Comparison of ENCODE assay signal across 8 mouse cellular contexts in genomic region chr4:136177244-136177611, GRCm38 (mm10). TPM values are rescaled to one million over a fixed set of nuclear protein-coding genes. Genes with fewer than 3 reads are reported as not detected.
DNase-seq lines count a peak whose midpoint lies in the region; ATAC-seq lines count a peak whose summit lies in the region.

No protein-coding gene starts in this region.

- 32% methylated on average over 8 of the region's 8 CpGs for WGBS in lung, embryonic 15.5 days
- WGBS in forebrain, embryonic 12.5 days, result 56% methylated on average over 8 of the region's 8 CpGs
- 36% methylated on average over 8 of the region's 8 CpGs for WGBS in kidney, embryonic 15.5 days

- no peak overlapping the region for H3K4me3 ChIP-seq in lung, embryonic 15.5 days
- no peak overlapping the region for H3K4me3 ChIP-seq in forebrain, embryonic 12.5 days (replicated peaks)
- no peak overlapping the region for H3K4me3 ChIP-seq in kidney, embryonic 15.5 days (replicated peaks)

- H3K4me2 ChIP-seq in lung, embryonic 15.5 days, result peak overlapping the region; percentile 24; the same call in 1 of the 2 replicates
- peak overlapping the region; percentile 19 for H3K4me2 ChIP-seq in forebrain, embryonic 12.5 days
- H3K4me2 ChIP-seq in kidney, embryonic 15.5 days, result 0 out of 2 replicates have a peak overlapping the region, but pooled peaks have one; percentile 1

- H3K9ac ChIP-seq in lung, embryonic 15.5 days, result no peak overlapping the region
- H3K9ac ChIP-seq in forebrain, embryonic 12.5 days, result peak overlapping the region; percentile 5; the same call in 1 of the 2 replicates
- H3K9ac ChIP-seq in kidney, embryonic 15.5 days, result no peak overlapping the region

- no peaks in the 10 kb centered on the region for H3K9me3 ChIP-seq in lung, embryonic 15.5 days
- H3K9me3 ChIP-seq in forebrain, embryonic 12.5 days, result no peaks in the 10 kb centered on the region
- H3K9me3 ChIP-seq in kidney, embryonic 15.5 days (replicated peaks), result no peaks in the 10 kb centered on the region

- peak overlapping the region; percentile 90 for H3K27ac ChIP-seq in lung, embryonic 15.5 days
- H3K27ac ChIP-seq in forebrain, embryonic 12.5 days, result peak overlapping the region; percentile 75
- H3K27ac ChIP-seq in kidney, embryonic 15.5 days, result peak overlapping the region; percentile 74

- DNase-seq in lung, postnatal 36 days, result no peak
- peak; percentile 46 for DNase-seq in skeletal muscle tissue, adult 2 months (ENCODE audit: low read depth, low spot score)
- DNase-seq in urinary bladder, postnatal 36 days (ENCODE audit: low spot score in 2 of 2), result no peak
- DNase-seq in left cerebral cortex, postnatal 25 days (ENCODE audit: low spot score in 2 of 2), result no peak
- DNase-seq in gastrocnemius, postnatal 36 days, result no peak

- no peaks in the 10 kb centered on the region for H3K27me3 ChIP-seq in lung, embryonic 15.5 days
- H3K27me3 ChIP-seq in forebrain, embryonic 12.5 days, result no peaks in the 10 kb centered on the region
- H3K27me3 ChIP-seq in kidney, embryonic 15.5 days, result no peaks in the 10 kb centered on the region

- H3K36me3 ChIP-seq in lung, embryonic 15.5 days, result no peaks in the 10 kb centered on the region
- no peaks in the 10 kb centered on the region for H3K36me3 ChIP-seq in forebrain, embryonic 12.5 days (replicated peaks)
- H3K36me3 ChIP-seq in kidney, embryonic 15.5 days, result peaks cover 4% of the 10 kb centered on the region; the same call in 1 of the 2 replicates

- peaks cover 86% of the 10 kb centered on the region for H3K4me1 ChIP-seq in lung, embryonic 15.5 days
- H3K4me1 ChIP-seq in forebrain, embryonic 12.5 days, result peaks cover 78% of the 10 kb centered on the region
- H3K4me1 ChIP-seq in kidney, embryonic 15.5 days, result peaks cover 75% of the 10 kb centered on the region

- intact Hi-C loops in left cerebral cortex, postnatal 25 days (cut with DNase I), result no loop called here
- intact Hi-C loops in gastrocnemius, postnatal 36 days (cut with DNase I), result no loop called here

- no peak for ATAC-seq in lung, embryonic 15.5 days (ENCODE audit: borderline replicate concordance, extremely low read depth, low FRiP score, low TSS enrichment)
- no peak for ATAC-seq in forebrain, embryonic 12.5 days (ENCODE audit: low FRiP score)
- ATAC-seq in kidney, embryonic 15.5 days (replicated peaks; ENCODE audit: low FRiP score), result no peak

RNA-seq across cellular contexts. Expression of gene E2f2, which starts 5.0 kb away (rescaled TPM):
- polyA plus RNA-seq in lung, embryonic 15.5 days (2015; fragmentation: Nextera tagmentation; extraction: Ambion mirVana), result 13.7 and 16.1 TPM in 2 replicates
- 13.4 and 14.6 TPM in 2 replicates for polyA plus RNA-seq in forebrain, embryonic 12.5 days (2016; fragmentation: Nextera tagmentation; extraction: Ambion mirVana)
- polyA plus RNA-seq in kidney, embryonic 15.5 days (2015; fragmentation: Nextera tagmentation; extraction: Ambion mirVana), result 9.7 and 10.5 TPM in 2 replicates
- 1 to 10 TPM in 1 of 2 experiments, under 1 TPM in 1; 0.66 to 1.2 TPM for total RNA-seq in left cerebral cortex, postnatal 25 days (2021)
- total RNA-seq in gastrocnemius, postnatal 36 days (2021), result 1 to 10 TPM; 1.3 to 1.9 TPM

RNA-seq across cellular contexts. Expression of gene Asap3, which starts 28.9 kb away (rescaled TPM):
- 6.5 and 8.1 TPM in 2 replicates for polyA plus RNA-seq in lung, embryonic 15.5 days (2015; fragmentation: Nextera tagmentation; extraction: Ambion mirVana)
- 5.9 and 6.4 TPM in 2 replicates for polyA plus RNA-seq in forebrain, embryonic 12.5 days (2016; fragmentation: Nextera tagmentation; extraction: Ambion mirVana)
- polyA plus RNA-seq in kidney, embryonic 15.5 days (2015; fragmentation: Nextera tagmentation; extraction: Ambion mirVana), result 4.5 and 6.0 TPM in 2 replicates
- total RNA-seq in left cerebral cortex, postnatal 25 days (2021), result 1 to 10 TPM; 3.1 to 3.2 TPM
- 1 to 10 TPM; 1.8 to 2.1 TPM for total RNA-seq in gastrocnemius, postnatal 36 days (2021)

RNA-seq across cellular contexts. Expression of gene Id3, which starts 33.9 kb away (rescaled TPM):
- 498 and 529 TPM in 2 replicates for polyA plus RNA-seq in lung, embryonic 15.5 days (2015; fragmentation: Nextera tagmentation; extraction: Ambion mirVana)
- polyA plus RNA-seq in forebrain, embryonic 12.5 days (2016; fragmentation: Nextera tagmentation; extraction: Ambion mirVana), result 173 and 228 TPM in 2 replicates
- polyA plus RNA-seq in kidney, embryonic 15.5 days (2015; fragmentation: Nextera tagmentation; extraction: Ambion mirVana), result 862 and 905 TPM in 2 replicates
- total RNA-seq in left cerebral cortex, postnatal 25 days (2021), result 10 to 100 TPM; 37.5 to 39.2 TPM
- total RNA-seq in gastrocnemius, postnatal 36 days (2021), result 10 to 100 TPM; 13.8 to 14.1 TPM
